Mouse (Mus musculus) cerebellum, postnatal 4 days (tissue): ENCODE data around the gene Cpa4.
A peak's percentile ranks its signal among the peaks of the same experiment; 100 is the strongest.

Experiments
- DNase-seq, 2 experiments: peaks; one replicate each; pipeline ENCODE4 v3.0.0; 2022; ENCODE audit warnings: low spot score in 2 of 2, mixed read lengths in 1 of 2

The Cpa4 gene

DNA sequence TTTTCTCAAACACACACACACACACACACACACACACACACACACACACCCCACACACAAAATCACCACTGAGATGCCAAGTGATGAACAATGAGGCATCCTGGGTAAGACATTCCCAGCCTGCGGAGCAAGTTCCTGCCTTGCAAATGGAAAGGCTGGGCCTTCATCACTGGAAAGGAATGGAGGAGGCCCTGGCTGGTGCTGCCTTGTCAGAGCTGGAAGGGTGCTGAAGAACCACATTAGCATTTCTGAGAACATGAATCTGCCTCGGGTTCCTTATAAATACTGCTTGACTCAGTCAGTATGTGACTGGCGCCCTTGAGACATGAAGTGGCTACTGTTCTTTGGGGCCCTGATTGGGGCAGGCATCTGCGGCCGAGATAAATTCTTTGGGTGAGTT lies at the start of gene Cpa4:
Cpa4 (plus strand) TSS at position 301 of the 400 bp plus-strand sequence.
- no peak for DNase-seq

- no peak for DNase-seq
These were observed 47.8 kb upstream of the Cpa4 start for GRCm38 (mm10) chr6:30520400-30520799.

GRCm38 (mm10) chr6:30525456-30526332 lies 42.5 kb upstream of the Cpa4 start:
- no peak for DNase-seq

- DNase-seq: peak in 1 of 2 experiments; percentile 31
These were observed 41.3 kb upstream of the Cpa4 start for GRCm38 (mm10) chr6:30526586-30527515.

GRCm38 (mm10) chr6:30528800-30529199 lies 39.4 kb upstream of the Cpa4 start:
- no peak for DNase-seq

- no peak for DNase-seq
These were observed 32.8 kb upstream of the Cpa4 start for GRCm38 (mm10) chr6:30535340-30535739.

DNA sequence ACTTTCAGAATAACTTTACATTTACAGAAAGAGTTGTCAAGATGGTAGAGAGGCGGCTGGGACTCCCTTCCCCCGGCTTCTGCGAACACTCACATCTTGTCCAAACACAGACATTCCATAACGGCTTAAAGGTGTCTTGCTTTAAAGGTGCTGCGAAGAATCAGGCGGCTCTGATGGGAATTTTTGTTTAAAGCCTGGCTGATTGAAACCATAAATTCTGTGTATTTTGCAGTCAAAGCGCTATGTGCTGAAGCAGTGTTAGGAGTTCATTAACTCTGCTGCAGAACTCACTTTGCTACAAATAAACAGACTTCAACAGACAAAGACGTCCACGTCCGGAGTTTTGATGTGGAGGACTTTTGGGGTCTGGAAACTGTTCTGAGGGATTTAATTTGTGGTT lies 29.9 kb upstream of the Cpa4 start:
- DNase-seq: no peak

DNA sequence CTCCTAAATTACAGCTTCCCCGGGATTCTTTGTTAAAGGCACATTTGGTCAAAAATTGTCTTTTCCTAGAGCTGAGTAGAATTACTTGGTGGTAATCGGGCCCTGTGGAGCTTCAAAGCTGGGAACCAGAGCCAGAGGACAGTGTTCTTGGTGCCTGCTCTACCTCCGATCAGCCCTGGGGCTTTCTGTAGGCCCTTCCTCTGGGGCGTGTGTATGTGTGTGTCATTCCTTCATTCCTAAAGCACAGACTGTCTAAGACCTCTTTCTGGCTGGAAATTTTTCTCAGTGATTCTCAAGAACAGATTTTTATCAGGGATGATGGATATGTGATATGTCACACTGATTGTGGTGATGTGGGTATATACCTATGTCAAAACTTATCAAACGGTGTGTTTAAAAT lies 29.4 kb upstream of the Cpa4 start:
- DNase-seq: no peak

GRCm38 (mm10) chr6:30541009-30541799 lies 27.0 kb upstream of the Cpa4 start, which contains the start of gene Cpa2:
TSS of gene Cpa2 (plus strand) at chr6:30541582.
- no peak for DNase-seq

- no peak for DNase-seq
These were observed 25.9 kb upstream of the Cpa4 start for GRCm38 (mm10) chr6:30542277-30542676.

DNA sequence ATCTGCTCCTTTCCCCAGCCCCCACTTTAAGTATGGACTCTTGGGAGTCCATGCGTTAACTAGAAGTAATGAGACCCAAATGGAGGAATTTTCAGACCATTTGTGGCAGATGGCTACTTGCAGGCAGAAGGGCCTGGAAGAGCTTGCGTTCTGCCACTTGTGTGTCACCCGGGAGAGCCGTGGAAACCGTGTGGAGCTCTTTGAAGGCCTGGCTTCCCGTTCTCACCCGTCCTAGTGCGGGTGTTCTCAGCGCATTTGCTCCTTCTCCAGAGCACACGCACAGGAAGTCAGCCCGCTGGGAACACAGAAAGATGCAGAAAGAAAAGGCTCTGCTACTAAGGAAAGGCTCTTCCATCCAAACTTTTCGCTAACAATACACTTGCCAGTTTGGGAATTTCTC lies 25.1 kb upstream of the Cpa4 start:
- DNase-seq: no peak

GRCm38 (mm10) chr6:30543851-30544250 lies 24.3 kb upstream of the Cpa4 start:
- DNase-seq: no peak

DNA sequence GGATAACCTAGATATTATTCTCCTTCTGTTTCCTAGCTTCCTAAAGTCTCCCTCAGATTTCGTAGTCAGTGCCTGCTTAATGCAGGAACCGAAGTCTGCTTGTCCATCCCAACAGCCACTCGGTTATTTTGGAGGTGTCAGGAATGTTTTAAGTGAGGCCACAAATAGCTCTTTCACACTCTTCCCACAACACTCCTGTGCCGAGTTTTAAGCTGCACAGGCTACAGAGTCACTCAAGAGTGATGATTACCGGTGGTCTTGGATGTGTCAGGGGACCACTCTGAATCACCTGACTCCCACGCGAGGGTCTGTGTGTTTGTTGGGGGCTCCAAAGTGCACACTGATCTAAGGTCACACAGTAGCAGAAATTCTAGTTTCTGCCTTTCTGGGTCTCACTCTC lies 22.5 kb upstream of the Cpa4 start:
- DNase-seq: no peak

DNA sequence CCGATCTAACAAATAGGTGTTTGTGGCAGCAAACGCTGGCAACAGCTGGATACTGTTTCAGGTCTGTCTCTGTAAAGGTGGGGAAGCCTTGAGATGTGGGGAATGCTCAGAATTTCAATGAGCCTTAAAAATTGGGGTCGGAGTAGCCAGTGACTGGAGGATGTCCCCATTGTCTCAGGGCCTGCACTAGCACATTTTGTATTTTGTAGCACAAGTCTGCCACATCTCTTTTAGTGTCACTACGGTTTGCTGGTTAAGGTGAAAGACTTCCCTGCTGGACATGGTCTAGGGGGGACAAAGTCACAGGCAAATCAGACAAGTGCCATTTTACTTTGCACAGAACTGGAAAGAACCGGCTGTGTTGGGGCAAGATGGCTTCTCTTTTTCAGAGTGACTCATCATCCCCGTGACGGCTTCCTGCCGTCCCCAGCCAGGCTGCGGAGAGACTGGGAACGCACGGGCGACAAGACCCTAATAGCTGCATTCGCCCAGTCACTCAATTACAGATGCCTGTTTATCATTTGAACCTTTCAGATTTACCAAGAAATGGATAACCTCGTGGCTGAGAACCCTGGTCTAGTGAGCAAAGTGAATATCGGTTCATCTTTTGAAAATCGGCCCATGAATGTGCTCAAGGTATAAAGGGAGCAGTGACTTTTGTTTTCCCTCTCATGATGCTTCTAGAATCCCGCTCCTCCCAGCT lies 21.4 kb upstream of the Cpa4 start:
- DNase-seq: peak in 1 of 2 experiments; percentile 44

- DNase-seq: peak in 1 of 2 experiments; percentile 52
These were observed 20.9 kb upstream of the Cpa4 start for GRCm38 (mm10) chr6:30547274-30547645.

DNA sequence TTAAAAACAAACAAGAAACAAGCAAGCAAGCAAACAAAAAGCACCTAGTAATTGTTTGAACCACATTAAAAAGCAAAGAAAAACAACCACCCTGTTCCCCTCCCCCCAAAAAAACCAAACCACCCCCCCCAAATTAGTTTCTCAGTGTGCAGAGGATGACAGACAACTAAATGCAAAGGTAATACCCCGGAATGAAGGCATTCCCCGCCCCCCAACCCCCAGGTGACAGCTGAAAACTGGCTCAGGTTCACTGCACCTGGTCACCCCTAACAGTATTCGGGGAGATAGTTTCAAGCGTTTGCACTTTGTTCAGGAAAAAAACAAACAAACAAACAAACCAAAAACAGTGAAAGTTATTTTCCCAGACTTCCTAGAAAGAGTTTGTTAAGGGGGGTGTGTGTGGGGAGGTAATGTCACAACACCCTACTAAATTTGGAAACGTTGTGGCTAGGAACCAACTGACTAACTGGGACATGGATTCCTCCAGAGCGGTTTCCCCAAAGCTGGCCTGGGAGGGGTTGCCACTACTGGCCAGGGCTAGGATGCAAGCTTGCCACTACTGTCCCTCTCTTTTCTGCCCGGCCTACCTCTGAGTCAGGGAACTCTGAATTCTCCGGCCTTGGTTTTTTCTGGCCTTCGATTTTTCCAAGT lies 20.4 kb upstream of the Cpa4 start:
- DNase-seq: no peak

DNA sequence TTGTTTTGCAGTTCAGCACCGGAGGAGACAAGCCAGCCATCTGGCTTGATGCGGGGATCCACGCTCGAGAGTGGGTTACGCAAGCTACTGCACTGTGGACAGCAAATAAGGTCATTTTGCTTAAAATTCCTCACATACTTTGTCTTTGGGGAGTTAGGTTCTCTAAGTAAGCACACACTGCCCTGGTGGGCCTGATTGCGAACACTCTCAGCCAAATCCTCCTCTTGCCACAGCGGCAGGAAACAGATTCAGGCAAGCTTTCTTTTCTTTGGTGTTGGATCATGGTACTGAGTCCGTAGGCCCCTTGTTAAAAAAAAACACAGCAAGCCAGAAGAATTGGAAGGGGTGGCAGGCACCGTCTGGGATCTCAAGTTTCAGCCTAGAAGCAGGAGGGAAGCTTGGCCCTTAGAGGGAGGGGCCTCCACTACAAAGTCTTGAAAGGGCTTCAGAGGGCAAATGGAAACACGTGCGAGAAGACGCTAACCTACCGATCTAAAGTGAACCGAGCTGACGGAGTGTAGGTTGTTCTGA lies 18.9 kb upstream of the Cpa4 start:
- no peak for DNase-seq

- DNase-seq: no peak
These were observed 17.5 kb upstream of the Cpa4 start for GRCm38 (mm10) chr6:30550496-30551192.

DNA sequence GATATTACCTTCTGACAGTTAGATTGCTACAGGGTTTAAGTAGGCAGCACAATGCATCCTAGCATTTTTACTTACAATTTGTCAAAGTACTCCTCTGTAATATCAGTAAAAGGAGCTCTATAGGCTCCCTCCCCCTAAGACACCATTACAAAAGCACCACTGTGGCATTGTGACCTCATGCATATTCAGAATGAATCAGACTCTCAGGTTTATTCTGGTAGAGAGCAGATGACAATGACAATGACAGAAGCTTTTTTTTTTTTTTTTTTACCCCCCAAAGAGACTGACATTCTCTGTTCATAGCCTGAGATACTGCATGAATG lies 17.0 kb upstream of the Cpa4 start:
- no peak for DNase-seq
